Mouse (Mus musculus): ENCODE measurements around the gene Rhoj.
"Not testable (repeated sequence)": the region's sequence is repeated elsewhere in the genome, so short reads cannot be mapped to it uniquely, and the experiment has no call there.

The Rhoj gene

GRCm38 (mm10) chr12:75394011-75394773 is 86.1 kb downstream of the Rhoj start:
- no peak for DNase-seq (ENCODE audit: low read depth, low spot score)

GRCm38 (mm10) chr12:75396616-75397015 is 88.5 kb downstream of the Rhoj start:
- DNase-seq (ENCODE audit: low read depth, low spot score), result no peak

GRCm38 (mm10) chr12:75397077-75397476 is 89.0 kb downstream of the Rhoj start:
- no peak for DNase-seq (ENCODE audit: low read depth, low spot score)

- no peak for DNase-seq (ENCODE audit: low read depth, low spot score)
These were observed 104.8 kb downstream of the Rhoj start for GRCm38 (mm10) chr12:75412964-75413363.

- DNase-seq (ENCODE audit: low read depth, low spot score), result no peak
These were observed 106.9 kb downstream of the Rhoj start for GRCm38 (mm10) chr12:75414991-75415390.

- DNase-seq (ENCODE audit: low read depth, low spot score), result no peak
These were observed 108.6 kb downstream of the Rhoj start, which contains the start of gene Gphb5 for GRCm38 (mm10) chr12:75416681-75417080. TSS of gene Gphb5 (minus strand) at chr12:75416781.

GRCm38 (mm10) chr12:75424359-75424758 is 116.2 kb downstream of the Rhoj start:
- DNase-seq (ENCODE audit: low read depth, low spot score), result peak; percentile 50

- DNase-seq (ENCODE audit: low read depth, low spot score), result no peak
These were observed 116.7 kb downstream of the Rhoj start for GRCm38 (mm10) chr12:75424817-75425216.

GRCm38 (mm10) chr12:75425882-75426281 is 117.8 kb downstream of the Rhoj start:
- DNase-seq (ENCODE audit: low read depth, low spot score), result no peak

GRCm38 (mm10) chr12:75428719-75429118 is 120.6 kb downstream of the Rhoj start:
- DNase-seq (ENCODE audit: low read depth, low spot score), result no peak

GRCm38 (mm10) chr12:75429685-75430396 is 121.7 kb downstream of the Rhoj start:
- no peak for DNase-seq (ENCODE audit: low read depth, low spot score)

- DNase-seq (ENCODE audit: low read depth, low spot score), result not testable (repeated sequence)
These were observed 124.3 kb downstream of the Rhoj start for GRCm38 (mm10) chr12:75432400-75432799.

GRCm38 (mm10) chr12:75446245-75446644 is 138.1 kb downstream of the Rhoj start:
- no peak for DNase-seq (ENCODE audit: low read depth, low spot score)

GRCm38 (mm10) chr12:75448921-75449320 is 140.8 kb downstream of the Rhoj start:
- no peak for DNase-seq (ENCODE audit: low read depth, low spot score)

GRCm38 (mm10) chr12:75449475-75449966 is 141.4 kb downstream of the Rhoj start:
- no peak for DNase-seq (ENCODE audit: low read depth, low spot score)

GRCm38 (mm10) chr12:75450011-75450410 is 141.9 kb downstream of the Rhoj start:
- no peak for DNase-seq (ENCODE audit: low read depth, low spot score)

GRCm38 (mm10) chr12:75450592-75450991 is 142.5 kb downstream of the Rhoj start:
- DNase-seq (ENCODE audit: low read depth, low spot score), result no peak
